Mouse (Mus musculus): ENCODE data around the gene Spx. TPM values are rescaled to one million over a fixed set of nuclear protein-coding genes. Genes with fewer than 3 reads are reported as not detected.

Spx gene
- 1.2 and 1.4 TPM in 2 replicates for polyA plus RNA-seq (2015; fragmentation: Nextera tagmentation; extraction: Ambion mirVana)

DNA sequence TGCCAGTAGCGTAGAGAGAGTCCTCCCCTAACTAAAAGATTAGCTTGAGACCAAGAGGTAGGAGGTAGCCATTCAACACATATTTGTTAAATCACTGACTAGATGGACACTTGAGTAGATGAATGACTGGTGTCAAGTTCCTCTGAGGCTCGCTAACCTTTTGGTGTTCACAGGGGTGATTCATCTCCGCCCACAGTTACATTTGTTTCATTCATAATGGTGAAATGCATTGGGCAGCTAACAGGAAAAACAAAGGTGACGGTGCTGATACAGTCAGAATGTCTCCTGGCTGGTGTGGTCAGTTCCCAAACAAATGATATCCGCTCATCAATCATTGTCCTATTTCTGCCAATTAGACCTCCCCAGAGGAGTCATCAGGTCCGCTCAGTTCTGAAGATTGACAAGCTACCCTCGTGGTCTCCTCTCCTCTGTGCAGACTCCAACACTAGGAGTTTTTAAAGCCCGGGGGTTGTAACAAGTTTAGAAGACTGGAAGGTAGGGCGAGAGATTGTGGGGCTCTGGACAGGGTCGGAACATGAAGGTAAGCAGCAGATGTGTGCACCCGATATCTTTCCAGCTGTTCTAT is at the start of gene Spx:
Gene Spx (plus strand): TSS at position 536 of the 586 bp plus-strand sequence.
- 76% methylated on average over 11 of the region's 11 CpGs for WGBS
- Histone ChIP-seq H3K9me3 (no peaks in the 10 kb centered on the region), H3K4me2 (peak within 1 kb of the TSS; percentile 68), H3K27me3 (peaks cover 37% of the 10 kb centered on the region), H3K4me3 (peak within 1 kb of the TSS; percentile 37; the same call in 1 of the 2 replicates), H3K4me1 (peaks cover 7% of the 10 kb centered on the region; the same call in 1 of the 2 replicates), H3K27ac (no peak within 1 kb of the TSS), H3K36me3 (no peaks in the 10 kb centered on the region), H3K9ac (no peak within 1 kb of the TSS)
- ATAC-seq (ENCODE audit: insufficient number of reproducible peaks, insufficient read depth, low FRiP score, low TSS enrichment, low read depth), result no peak

DNA sequence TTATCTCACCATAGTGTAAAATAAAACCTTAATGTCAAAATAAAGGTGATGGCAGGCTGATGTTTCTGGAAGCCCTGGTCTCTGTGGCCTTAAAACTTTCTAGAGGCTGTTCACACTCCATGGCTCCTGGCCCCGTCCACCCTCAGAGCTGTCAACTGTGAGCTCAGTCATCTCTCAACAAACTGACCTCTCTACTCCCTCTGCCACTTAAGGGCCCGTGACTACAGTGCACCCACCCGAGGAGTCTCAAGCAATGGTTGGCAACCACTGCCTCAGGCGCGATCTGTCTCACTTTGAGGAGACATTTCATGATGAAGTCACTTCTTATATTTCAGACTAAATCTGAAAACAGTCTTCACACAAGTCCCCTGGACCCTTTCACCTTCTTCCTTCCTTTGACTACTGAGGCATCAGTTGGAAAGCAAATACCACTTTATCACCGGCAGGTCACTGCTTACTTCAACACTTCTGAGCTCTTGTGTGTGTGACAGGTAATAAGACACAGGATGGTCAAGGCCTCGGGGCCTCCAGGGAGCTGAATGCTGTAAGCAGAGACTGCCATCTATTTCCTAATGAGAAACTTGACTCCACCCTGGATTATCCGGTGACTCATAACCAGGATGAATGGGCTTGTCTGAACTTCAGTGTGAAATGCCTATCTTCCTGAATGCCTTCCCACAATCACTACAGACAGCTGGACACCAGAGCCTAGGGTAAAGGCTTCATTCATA is 47.3 kb upstream of the Spx start:
- H3K36me3 ChIP-seq, result peaks cover 72% of the 10 kb centered on the region
- H3K9ac ChIP-seq, result no peak overlapping the region
- H3K4me1 ChIP-seq, result no peaks in the 10 kb centered on the region
- ATAC-seq (ENCODE audit: insufficient number of reproducible peaks, insufficient read depth, low FRiP score, low TSS enrichment, low read depth), result no peak
- WGBS, result 79% methylated on average over 8 of the region's 8 CpGs
- H3K9me3 ChIP-seq, result no peaks in the 10 kb centered on the region
- H3K4me2 ChIP-seq, result no peak overlapping the region
- H3K27me3 ChIP-seq, result no peaks in the 10 kb centered on the region
- no peak overlapping the region for H3K27ac ChIP-seq
- no peak overlapping the region for H3K4me3 ChIP-seq

DNA sequence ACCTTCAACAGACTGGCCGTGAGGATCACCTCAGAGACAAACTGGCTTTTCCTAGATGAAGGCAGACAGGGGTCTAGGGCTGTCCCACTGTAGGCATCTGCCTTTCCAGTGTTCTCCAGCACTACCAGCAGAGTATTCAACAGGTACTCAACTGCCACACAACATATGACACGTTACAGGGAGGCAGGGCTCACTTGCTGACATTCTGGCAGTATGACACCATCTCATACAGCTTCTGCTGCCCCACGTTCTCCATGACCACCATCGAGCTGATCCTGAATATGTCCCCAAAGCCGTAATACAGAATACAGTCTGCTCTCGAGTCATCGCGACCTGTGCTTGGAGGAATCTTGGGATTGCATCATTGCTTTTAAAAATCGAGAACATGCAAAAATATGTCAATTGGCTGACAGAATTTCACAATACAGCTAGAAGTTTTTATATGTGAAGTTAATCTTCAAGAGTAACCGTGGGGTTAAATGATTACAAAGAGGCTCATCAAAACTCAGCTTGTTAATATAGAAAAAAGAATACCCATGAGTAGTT is 46.7 kb upstream of the Spx start:
- Histone ChIP-seq H3K9ac (no peak overlapping the region), H3K27ac (no peak overlapping the region), H3K4me3 (no peak overlapping the region), H3K27me3 (no peaks in the 10 kb centered on the region), H3K4me2 (no peak overlapping the region), H3K36me3 (peaks cover 69% of the 10 kb centered on the region), H3K9me3 (no peaks in the 10 kb centered on the region), H3K4me1 (no peaks in the 10 kb centered on the region)
- ATAC-seq (ENCODE audit: insufficient number of reproducible peaks, insufficient read depth, low FRiP score, low TSS enrichment, low read depth), result no peak
- 89% methylated on average over 10 of the region's 10 CpGs for WGBS

GRCm38 (mm10) chr6:142367565-142367964 is 45.7 kb upstream of the Spx start:
- no peaks in the 10 kb centered on the region for H3K4me1 ChIP-seq
- no peak overlapping the region for H3K4me3 ChIP-seq
- H3K4me2 ChIP-seq, result no peak overlapping the region
- no peaks in the 10 kb centered on the region for H3K27me3 ChIP-seq
- no peak overlapping the region for H3K27ac ChIP-seq
- no peak for ATAC-seq (ENCODE audit: insufficient number of reproducible peaks, insufficient read depth, low FRiP score, low TSS enrichment, low read depth)
- H3K36me3 ChIP-seq, result peaks cover 72% of the 10 kb centered on the region
- no peak overlapping the region for H3K9ac ChIP-seq
- H3K9me3 ChIP-seq, result no peaks in the 10 kb centered on the region
- WGBS, result 92% methylated on average over 3 of the region's 3 CpGs

DNA sequence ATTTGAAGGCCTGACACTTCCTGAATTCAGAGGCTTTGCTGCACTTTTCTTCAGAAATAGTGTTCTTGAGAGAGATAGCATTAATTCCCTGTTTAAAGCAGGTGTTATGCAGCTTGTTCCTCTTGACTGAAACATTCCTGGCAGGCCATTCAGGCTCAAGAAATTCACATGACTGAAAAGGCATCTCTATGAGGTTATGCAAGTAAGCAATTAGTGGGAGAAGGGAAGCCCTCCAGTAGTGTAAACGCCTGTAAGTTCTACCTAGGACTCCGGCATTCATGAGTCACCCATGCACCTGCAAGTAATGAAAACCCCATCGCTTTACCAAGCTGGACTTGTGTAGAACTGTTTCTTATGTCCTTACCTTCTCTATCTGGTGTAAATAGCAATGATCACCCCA is 43.7 kb upstream of the Spx start:
- Histone ChIP-seq H3K4me2 (no peak overlapping the region), H3K9ac (no peak overlapping the region), H3K27me3 (no peaks in the 10 kb centered on the region), H3K4me1 (no peaks in the 10 kb centered on the region), H3K27ac (no peak overlapping the region), H3K36me3 (peaks cover 70% of the 10 kb centered on the region), H3K9me3 (no peaks in the 10 kb centered on the region), H3K4me3 (no peak overlapping the region)
- ATAC-seq (ENCODE audit: insufficient number of reproducible peaks, insufficient read depth, low FRiP score, low TSS enrichment, low read depth), result no peak
- WGBS, result 85% methylated on average over 3 of the region's 3 CpGs

GRCm38 (mm10) chr6:142377081-142377480 is 36.2 kb upstream of the Spx start:
- 76% methylated on average over 1 of the region's 1 CpGs for WGBS

GRCm38 (mm10) chr6:142378576-142379330 is 34.5 kb upstream of the Spx start:
- no peak overlapping the region for H3K4me2 ChIP-seq
- no peaks in the 10 kb centered on the region for H3K27me3 ChIP-seq
- no peaks in the 10 kb centered on the region for H3K4me1 ChIP-seq
- H3K9ac ChIP-seq, result no peak overlapping the region
- no peak for ATAC-seq (ENCODE audit: insufficient number of reproducible peaks, insufficient read depth, low FRiP score, low TSS enrichment, low read depth)
- no peak overlapping the region for H3K27ac ChIP-seq
- H3K36me3 ChIP-seq, result peaks cover 22% of the 10 kb centered on the region
- no peaks in the 10 kb centered on the region for H3K9me3 ChIP-seq
- H3K4me3 ChIP-seq, result no peak overlapping the region
- WGBS, result 88% methylated on average over 8 of the region's 8 CpGs

More at GRCm38 (mm10) chr6:142377081-142377480, 36.2 kb upstream of the Spx start:
- ATAC-seq (ENCODE audit: insufficient number of reproducible peaks, insufficient read depth, low FRiP score, low TSS enrichment, low read depth), result no peak
- Histone ChIP-seq H3K9ac (no peak overlapping the region), H3K27me3 (no peaks in the 10 kb centered on the region), H3K4me3 (no peak overlapping the region), H3K4me1 (no peaks in the 10 kb centered on the region), H3K27ac (no peak overlapping the region), H3K4me2 (no peak overlapping the region), H3K36me3 (peaks cover 32% of the 10 kb centered on the region), H3K9me3 (no peaks in the 10 kb centered on the region)

- H3K27me3 ChIP-seq, result no peaks in the 10 kb centered on the region
- H3K36me3 ChIP-seq, result peaks cover 12% of the 10 kb centered on the region
- H3K9me3 ChIP-seq, result no peaks in the 10 kb centered on the region
- H3K27ac ChIP-seq, result no peak overlapping the region
- no peak overlapping the region; the same call in 1 of the 2 replicates for H3K9ac ChIP-seq
- 92% methylated on average over 6 of the region's 6 CpGs for WGBS
- no peak overlapping the region for H3K4me2 ChIP-seq
- no peaks in the 10 kb centered on the region for H3K4me1 ChIP-seq
- H3K4me3 ChIP-seq, result no peak overlapping the region
- ATAC-seq (ENCODE audit: insufficient number of reproducible peaks, insufficient read depth, low FRiP score, low TSS enrichment, low read depth), result no peak
These were observed 33.3 kb upstream of the Spx start for GRCm38 (mm10) chr6:142379961-142380360.

- H3K9ac ChIP-seq, result no peak overlapping the region
- 89% methylated on average over 7 of the region's 7 CpGs for WGBS
- H3K27ac ChIP-seq, result no peak overlapping the region
- H3K9me3 ChIP-seq, result no peaks in the 10 kb centered on the region
- no peak overlapping the region for H3K4me2 ChIP-seq
- no peak for ATAC-seq (ENCODE audit: insufficient number of reproducible peaks, insufficient read depth, low FRiP score, low TSS enrichment, low read depth)
- H3K36me3 ChIP-seq, result no peaks in the 10 kb centered on the region; the same call in 1 of the 2 replicates
- H3K4me3 ChIP-seq, result no peak overlapping the region
- H3K27me3 ChIP-seq, result no peaks in the 10 kb centered on the region
- 0 out of 2 replicates have a peak, but pooled peaks cover 5% of the 10 kb centered on the region for H3K4me1 ChIP-seq
These were observed 31.6 kb upstream of the Spx start for GRCm38 (mm10) chr6:142381615-142382014.

- WGBS, result 90% methylated on average over 9 of the region's 9 CpGs
- H3K4me2 ChIP-seq, result no peak overlapping the region
- H3K9ac ChIP-seq, result no peak overlapping the region
- H3K4me3 ChIP-seq, result no peak overlapping the region
- H3K36me3 ChIP-seq, result no peaks in the 10 kb centered on the region
- H3K9me3 ChIP-seq, result no peaks in the 10 kb centered on the region
- no peaks in the 10 kb centered on the region for H3K27me3 ChIP-seq
- no peak for ATAC-seq (ENCODE audit: insufficient number of reproducible peaks, insufficient read depth, low FRiP score, low TSS enrichment, low read depth)
- no peak overlapping the region for H3K27ac ChIP-seq
- H3K4me1 ChIP-seq, result peaks cover 20% of the 10 kb centered on the region
These were observed 28.7 kb upstream of the Spx start for GRCm38 (mm10) chr6:142384521-142384920.

DNA sequence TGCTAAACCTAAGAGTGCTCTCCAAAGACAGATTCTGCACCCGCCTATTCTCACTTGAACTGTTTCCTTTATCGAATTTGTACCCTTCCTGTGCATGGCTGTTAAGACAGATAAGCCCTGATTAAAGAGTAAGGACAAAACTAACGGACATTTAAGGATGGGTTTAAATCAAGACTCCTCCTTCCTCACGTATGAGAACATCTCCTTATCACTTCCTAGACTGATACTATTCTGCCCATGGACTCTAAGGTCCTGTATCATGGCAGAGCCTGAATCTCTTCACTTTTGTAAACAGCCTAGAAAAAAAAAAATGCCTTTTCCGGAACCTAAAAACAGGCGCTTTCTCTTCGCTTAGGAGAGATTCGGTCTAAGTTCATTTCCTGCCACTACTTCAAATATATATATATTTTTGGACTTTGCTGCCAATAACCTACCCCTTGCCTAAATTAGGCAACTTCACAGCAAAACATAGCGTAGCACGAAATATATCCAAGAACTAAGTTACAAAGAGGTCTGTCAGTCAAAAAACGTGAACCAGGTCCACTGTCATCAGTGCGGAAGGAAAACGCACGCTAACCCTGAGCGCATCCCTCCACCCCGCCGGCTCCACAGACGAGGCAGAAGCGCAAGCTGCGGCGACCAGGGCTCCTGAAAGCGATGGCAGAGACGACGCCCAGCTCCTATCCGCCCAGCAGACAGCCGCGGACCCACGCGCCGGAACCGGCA is 26.8 kb upstream of the Spx start:
- peaks cover 20% of the 10 kb centered on the region for H3K4me1 ChIP-seq
- H3K9me3 ChIP-seq, result no peaks in the 10 kb centered on the region
- H3K36me3 ChIP-seq, result no peaks in the 10 kb centered on the region
- H3K9ac ChIP-seq, result peak overlapping the region; percentile 73
- peak overlapping the region; percentile 98 for H3K4me3 ChIP-seq
- no peak; the same call in 1 of the 2 replicates for ATAC-seq (ENCODE audit: insufficient number of reproducible peaks, insufficient read depth, low FRiP score, low TSS enrichment, low read depth)
- peak overlapping the region; percentile 71 for H3K4me2 ChIP-seq
- no peak overlapping the region for H3K27ac ChIP-seq
- WGBS, result 5% methylated on average over 31 of the region's 31 CpGs
- H3K27me3 ChIP-seq, result no peaks in the 10 kb centered on the region
